Mouse (Mus musculus) B cell, adult 2 months (primary cell): Measurements from ENCODE around the gene Ccdc17.

Source experiments
- DNase-seq, 2 experiments: peaks; one replicate each; pipeline ENCODE4 v3.0.0; 2022

Ccdc17 gene

DNA sequence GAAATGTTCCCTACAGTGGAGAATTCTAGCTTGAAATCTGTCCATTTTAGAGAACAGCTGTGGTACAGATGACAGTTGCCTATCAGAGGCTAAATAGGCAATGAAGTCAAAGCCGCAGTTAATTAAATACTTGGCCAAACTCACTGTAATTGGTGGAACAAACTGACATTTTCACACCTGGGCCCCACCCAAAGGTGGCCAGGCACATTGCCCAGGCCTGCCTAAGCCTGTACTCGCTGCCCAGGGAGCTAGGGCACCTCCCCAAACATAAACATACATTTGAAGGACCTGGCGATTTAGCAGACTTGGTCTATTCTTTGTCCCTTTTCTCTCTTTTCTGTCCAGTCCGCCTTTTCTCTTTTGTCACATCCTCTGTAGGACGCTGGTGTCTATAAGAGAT lies at the start of gene Ccdc17:
Ccdc17 (plus strand) TSS at position 276 of the 400 bp plus-strand sequence.
- peak in 1 of 2 experiments; percentile 1 for DNase-seq

DNA sequence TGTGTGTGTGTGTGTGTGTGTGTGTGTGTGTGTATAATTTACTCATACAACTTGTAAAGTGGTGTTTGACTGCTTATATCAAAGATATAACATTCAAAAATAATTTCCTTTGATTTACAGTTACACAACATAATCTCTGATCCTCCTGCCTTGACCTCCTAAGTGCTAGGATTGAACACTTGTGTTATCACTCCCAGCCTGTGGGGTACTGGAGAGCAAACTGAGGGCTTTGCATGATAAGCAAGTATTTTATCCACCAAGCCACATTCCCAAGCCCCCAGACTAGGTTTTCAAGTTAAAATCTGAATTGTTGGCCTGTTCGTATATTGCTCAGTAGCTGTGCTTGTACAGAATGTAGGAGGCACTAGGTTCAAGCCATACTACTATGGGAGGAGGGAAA lies 46.0 kb upstream of the Ccdc17 start:
- DNase-seq: no peak

- DNase-seq: no peak
Observed at GRCm38 (mm10) chr4:116553035-116553434, 43.4 kb upstream of the Ccdc17 start.

DNA sequence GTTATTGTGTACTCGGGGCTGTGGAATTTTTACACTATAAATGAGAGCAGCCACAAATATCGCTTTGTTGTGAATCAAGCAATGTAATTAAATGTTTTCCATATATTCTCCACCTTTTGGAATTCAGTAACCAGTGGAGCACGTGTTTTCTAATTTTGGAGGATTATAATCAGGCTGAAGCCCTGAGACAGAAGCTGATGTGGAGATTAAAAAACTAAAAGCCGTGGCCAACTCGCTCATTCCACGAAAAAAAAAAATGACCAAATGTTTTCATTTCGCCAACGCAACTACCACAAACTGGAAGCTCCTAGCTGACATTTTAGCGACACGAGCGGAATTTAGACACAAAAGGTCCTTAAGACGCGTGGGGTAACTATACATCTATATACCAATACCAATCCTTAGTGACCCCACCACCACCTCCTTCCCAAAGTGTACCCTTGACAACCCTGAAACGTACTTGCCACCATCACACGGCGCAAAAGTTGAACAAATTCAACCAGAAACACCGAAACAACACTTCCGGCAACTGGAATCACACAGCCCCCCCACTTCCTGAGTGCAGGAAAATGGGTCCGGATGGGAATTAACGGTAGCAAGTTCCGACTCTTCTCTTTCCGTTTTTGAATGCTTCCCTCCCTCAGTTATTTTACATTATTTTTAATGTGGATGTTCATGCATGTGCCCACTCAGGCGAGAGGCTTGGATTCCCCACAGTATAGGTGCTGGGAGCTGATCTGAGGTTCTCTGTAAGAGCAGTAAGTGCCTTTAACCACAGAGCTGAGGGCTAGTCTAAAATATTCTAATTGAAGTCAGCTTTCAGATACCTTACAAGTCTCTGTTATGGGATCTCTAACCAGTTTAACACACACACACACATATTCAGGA lies 40.8 kb upstream of the Ccdc17 start, which contains the start of gene Tmem69:
Tmem69 (minus strand) TSS at position 524 of the 888 bp plus-strand sequence.
- DNase-seq: peak; percentile 85 to 87

GRCm38 (mm10) chr4:116556561-116557305 lies 39.7 kb upstream of the Ccdc17 start:
- peak; percentile 97 for DNase-seq

DNA sequence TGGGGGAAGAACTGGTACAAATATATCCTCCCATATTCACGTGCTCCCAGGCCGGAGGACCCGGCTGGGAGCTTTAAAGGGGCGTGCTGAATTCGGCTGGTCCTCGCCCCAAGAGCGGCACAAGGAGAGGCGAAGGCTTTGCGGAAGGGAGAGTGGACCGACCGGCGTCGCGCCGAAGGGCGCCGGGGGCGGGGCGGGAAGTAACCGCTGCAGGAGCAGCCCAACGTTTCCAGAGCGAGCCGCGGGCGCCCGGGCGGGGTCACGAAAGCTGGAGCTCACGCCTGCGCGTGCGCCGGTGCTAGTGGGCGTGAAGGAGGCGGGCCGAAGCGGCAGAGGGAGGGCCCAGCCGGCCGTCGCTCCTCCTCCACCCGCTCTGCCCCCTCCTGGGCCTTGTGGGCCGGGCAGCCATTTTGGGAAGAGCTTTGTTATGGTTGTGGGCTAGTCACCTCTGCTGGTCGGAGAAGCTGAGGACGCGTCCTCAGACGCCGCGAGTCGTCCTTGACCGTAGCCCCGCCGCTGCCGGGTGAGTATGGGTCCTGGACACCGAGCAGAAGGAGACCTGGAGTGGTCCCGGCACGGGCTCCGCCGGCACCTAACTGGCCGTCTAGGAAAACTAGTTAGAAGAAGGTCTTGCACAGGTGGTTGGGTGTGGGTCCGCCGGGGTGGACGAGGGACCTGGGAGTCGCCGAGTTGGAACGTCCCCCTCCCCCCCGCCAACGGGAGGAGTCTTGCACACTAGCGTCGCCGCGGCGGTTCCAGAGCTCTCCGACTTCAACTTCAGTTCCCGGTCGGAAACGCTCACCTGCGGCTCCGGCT lies 38.9 kb upstream of the Ccdc17 start, which contains the start of gene Gpbp1l1:
Gpbp1l1 (plus strand) TSS at position 353 of the 816 bp plus-strand sequence.
- peak; percentile 99 for DNase-seq

DNA sequence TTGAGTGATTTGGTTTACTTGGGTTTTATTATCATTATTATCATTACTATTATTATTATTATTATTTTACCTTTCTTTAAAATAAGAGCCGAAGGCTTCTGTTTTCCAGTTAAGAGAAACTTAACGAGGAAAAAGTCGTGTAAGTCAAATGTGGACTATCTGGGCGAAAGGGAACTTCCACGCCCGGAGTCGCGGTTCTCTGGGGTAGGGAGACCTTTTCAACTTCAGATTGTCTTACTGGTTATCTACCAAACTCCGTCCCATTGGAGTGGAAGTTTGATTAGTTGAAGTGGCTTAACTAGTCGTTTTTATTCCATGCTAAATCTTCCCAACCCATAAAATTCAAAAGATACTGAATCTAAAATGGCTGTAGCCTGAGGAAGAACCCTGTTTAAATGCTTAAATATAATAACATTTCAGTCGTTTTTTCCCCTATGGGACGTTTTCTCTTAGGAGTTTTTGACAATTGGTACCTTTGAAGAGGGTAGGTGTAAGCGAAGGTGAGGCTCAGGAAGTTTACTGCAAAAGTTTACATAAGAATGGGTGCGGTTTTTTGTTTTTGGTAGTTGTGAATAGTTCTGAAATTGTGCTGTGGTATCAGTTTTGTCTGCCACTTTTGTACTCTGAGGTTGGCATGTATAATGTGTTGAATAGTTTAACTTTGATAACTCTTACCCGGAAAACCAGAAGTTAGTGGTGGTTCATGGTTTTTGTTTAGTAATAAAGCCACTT lies 38.1 kb upstream of the Ccdc17 start:
- no peak for DNase-seq

GRCm38 (mm10) chr4:116595793-116596192 lies 661 bp upstream of the Ccdc17 start:
- DNase-seq: no peak

GRCm38 (mm10) chr4:116596978-116597881 lies 776 bp downstream of the Ccdc17 start:
- peak; percentile 87 to 88 for DNase-seq

DNA sequence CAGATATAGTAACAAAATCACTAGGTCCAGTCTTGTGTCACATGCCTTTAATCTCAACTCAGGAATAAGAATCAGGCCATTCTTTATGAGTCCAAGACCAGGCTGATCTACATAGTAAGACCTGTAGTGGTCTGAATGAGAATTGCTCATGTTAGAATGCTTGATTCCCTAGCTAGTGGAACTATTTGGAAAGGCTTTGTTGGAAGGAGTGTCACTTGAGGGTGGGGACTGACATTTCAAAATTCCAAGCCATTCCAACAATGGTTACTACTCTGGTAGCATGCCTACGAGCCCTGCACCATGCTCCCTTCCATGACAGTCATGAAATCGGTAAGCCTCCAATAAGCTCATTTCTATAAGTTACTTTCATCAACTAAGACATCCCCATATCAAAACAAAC lies 16.2 kb downstream of the Ccdc17 start:
- no peak for DNase-seq

DNA sequence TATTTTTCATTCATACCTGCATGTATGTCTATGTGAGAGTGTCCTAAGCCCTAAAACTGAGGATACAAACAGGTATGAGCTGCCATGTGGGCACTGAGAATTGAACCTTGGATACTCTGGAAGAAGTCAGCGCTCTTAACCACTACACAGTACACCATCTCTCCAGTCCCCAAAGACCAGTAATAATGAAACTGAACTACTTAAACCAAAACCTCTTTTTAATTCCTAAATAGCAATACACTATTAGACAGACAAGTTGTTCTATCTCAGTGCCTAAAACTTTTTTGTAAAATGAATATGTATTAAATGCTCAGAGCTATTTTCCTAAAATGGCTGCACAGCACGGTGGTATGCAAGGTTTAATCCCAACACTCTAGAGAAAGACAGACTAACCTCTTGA lies 18.8 kb downstream of the Ccdc17 start:
- no peak for DNase-seq

DNA sequence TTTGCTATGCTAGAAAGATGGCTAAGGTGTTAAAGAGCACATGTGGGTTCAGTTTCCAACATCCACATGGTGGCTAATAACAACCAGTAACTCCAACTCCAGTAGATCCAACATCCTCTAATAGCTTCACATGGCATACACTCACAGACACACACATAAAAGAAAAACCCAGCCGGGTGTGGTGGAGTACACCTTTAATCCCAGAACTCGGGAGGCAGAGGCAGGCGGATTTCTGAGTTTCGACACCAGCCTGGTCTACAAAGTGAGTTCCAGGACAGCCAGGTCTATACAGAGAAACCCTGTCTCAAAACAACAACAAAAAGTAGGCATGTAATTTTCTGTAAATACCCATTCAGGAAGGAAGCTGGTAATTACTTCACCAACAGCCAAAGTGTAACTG lies 28.4 kb downstream of the Ccdc17 start:
- DNase-seq: no peak

DNA sequence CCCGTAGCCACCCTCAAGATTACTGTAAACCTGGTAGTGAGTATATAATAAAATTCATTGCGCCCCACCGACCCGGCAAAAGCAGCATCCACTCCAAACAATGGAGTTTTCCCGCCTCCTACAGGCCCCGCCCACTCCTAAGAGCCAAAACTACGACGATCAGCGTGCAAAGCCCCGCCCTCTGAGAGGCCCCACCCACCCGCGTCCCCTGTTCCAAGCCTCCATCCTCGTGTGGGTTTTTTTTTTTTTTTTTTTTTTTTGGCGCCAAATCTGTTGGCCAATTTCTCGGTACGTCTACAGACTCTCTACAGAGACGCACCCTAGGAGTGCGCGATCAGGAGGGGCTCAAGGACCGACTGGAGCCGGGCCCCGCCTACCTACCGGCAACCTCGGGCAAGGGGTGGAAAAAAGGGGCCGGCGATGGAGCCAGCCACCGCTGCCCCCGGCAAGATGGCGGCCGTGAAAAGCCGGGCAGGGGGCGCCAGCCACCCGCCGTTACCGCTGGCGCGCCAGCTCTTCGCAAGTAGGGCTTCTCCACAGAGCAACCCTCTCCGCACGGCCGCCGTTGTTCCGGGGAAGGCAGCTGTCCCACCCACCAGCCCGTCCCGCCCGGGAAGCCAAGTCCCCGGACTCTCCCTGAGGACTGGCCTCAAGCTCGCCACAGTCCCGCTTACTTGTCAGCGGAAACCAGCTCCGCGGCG lies 30.4 kb downstream of the Ccdc17 start:
- peak; percentile 81 to 82 for DNase-seq

- peak; percentile 97 to 98 for DNase-seq
Observed at GRCm38 (mm10) chr4:116627359-116627716, 30.9 kb downstream of the Ccdc17 start.

DNA sequence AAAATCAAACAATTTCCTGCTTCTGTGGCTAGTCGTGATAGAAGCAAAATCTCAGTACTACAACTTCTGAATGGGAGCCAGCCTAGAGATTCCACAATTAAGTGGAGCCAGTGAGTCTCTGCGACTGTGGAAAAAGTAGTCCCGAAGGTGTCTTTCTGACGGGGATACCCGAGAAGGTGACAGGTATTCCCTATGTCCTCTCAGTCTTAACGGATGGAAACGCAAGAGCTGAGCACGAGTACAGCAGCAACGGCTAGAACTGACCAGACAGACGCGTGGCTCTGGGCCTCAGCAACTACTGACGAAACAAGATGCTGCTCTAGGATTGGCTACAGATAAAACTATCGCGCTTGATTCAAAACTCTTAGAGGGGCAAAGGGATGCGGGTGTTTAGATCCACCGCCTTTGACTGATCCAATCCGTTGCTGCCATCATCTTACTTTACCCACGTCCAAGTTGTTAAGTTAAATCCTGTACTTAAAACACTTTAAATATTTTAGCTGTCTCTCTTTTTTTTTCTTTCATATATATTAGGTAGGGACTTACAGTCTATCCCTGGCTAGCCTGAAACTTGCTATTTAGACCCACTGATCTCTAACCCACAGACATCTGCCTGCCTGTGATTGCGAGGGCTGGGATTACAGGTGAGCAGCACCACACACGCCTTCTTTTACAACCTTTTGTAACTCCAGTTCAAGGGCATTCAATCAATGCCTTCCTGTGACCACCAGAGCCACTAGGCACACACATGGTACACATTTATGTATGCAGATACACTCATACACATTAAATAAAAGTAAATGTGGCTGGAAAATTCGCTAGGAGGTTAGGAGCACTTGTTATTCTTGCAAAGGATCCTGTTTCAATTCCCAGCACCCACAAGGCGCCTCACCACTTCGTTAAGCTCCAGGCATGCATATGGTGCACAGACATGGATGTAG lies 31.5 kb downstream of the Ccdc17 start, which contains the start of gene Nasp:
Nasp (minus strand) TSS at position 220 of the 941 bp plus-strand sequence.
- peak; percentile 83 to 86 for DNase-seq

DNA sequence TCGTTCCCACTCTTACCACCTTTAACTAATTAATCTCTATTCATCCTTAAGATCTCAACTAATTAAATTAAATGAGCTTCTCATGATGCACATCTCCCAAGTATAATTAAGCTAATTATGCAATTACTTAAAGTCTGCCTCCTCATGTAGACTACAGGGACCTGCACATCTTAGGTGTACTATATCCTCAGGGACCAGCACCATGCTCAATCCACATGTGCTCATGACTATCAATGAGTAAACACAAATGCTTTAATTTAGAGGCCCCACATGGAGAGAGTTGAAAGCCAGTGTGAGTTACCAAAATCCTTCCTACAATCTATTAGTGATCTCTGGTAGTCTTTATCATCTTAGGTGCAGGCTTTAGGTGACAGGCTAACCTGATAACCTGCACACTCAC lies 38.7 kb downstream of the Ccdc17 start:
- no peak for DNase-seq

- DNase-seq: no peak
Observed at GRCm38 (mm10) chr4:116638821-116639220, 42.4 kb downstream of the Ccdc17 start.

DNA sequence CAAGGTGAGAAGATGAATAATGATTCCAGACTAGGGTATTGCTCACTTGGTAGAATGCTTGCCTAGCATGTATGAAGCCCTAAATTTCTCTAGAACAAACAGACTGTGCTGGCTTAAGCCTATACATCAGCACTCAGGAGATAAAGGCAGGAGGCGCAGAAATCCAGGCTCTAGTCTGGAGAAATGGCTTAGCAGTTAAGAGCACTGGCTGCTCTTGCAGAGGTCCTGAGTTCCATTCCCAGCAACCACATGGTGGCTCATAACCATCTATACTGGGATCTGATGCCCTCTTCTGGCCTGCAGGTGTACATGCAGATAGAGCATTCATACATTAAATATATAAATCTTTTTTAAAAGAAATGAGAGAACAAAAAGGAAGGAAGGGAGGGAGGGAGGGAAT lies 45.6 kb downstream of the Ccdc17 start:
- no peak for DNase-seq

- peak; percentile 23 to 29 for DNase-seq
Observed at GRCm38 (mm10) chr4:116644326-116644725, 47.9 kb downstream of the Ccdc17 start.
